11 mouse cellular contexts compared by ENCODE assay signal in the genomic region with DNA sequence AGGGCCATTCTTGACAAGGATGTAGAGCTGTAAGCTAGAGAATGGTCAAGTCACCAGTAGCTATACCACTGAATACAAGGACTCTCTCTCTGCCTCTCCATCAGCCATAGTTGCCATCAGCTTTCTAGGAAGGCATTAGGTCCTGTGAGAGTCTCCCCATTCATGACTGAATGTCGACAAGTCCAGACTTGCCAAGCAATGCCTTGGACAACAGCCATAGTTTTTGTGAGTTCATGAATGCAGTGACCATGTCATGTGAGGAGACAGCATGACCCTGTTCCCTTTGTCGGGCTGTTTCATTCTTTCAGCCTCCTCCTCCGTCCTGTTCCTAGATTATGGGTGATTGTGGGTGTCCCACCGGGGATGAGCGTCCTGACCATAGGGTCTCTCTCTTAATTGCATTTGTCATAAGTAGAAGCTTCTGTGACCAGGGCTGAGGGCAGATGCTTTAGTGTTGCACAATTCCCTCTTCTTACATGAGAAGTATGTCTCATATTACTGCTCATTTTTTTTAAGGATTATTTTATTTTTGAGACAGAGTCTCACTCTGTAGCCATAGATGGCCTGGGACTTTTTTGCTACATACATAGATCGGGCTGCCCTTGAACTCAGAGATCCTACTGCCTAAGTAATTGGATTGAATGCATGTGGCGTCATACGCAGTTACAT. TPM values are rescaled to one million over a fixed set of nuclear protein-coding genes. Genes with fewer than 3 reads are reported as not detected.
DNase-seq lines count a peak whose midpoint lies in the region; ATAC-seq and TF ChIP-seq lines count a peak whose summit lies in the region.
"Had no signal": no experiment of that assay in that cellular context is flagged by ENCODE, and none has a peak within 500 bp of the region (broad histone marks: within the 10 kb centered on the region; RNA-seq: fewer than 3 reads in every experiment).

No protein-coding gene starts in this region.

- H3K4me3 ChIP-seq in hindbrain, embryonic 11.5 days (ENCODE audit: low read depth, low read length) = no peak overlapping the region
- H3K4me3 ChIP-seq in hindbrain, embryonic 10.5 days = no peak overlapping the region
- H3K4me3 ChIP-seq in myocyte = no peak overlapping the region
- H3K4me3 ChIP-seq in embryonic facial prominence, embryonic 10.5 days = no peak overlapping the region

- no peak for TF ChIP-seq POLR2A in myocyte (IDR thresholded peaks at IDR 0.05; ENCODE audit: insufficient read length, low read depth)

- no peaks in the 10 kb centered on the region for H3K27me3 ChIP-seq in hindbrain, embryonic 11.5 days (ENCODE audit: control insufficient read depth, insufficient read depth, low read length)
- H3K27me3 ChIP-seq in hindbrain, embryonic 10.5 days (ENCODE audit: insufficient read depth, poor library complexity, severe bottlenecking) = no peaks in the 10 kb centered on the region
- H3K27me3 ChIP-seq in myocyte (ENCODE audit: control insufficient read depth, insufficient read depth, insufficient read length) = no peaks in the 10 kb centered on the region
- no peaks in the 10 kb centered on the region for H3K27me3 ChIP-seq in embryonic facial prominence, embryonic 10.5 days (replicated peaks; ENCODE audit: low read depth, poor library complexity, severe bottlenecking)

- no peaks in the 10 kb centered on the region for H3K36me3 ChIP-seq in hindbrain, embryonic 11.5 days (ENCODE audit: control insufficient read depth, insufficient read depth, low read length)
- no peaks in the 10 kb centered on the region for H3K36me3 ChIP-seq in hindbrain, embryonic 10.5 days
- no peaks in the 10 kb centered on the region for H3K36me3 ChIP-seq in myocyte (ENCODE audit: control insufficient read depth, insufficient read depth)
- H3K36me3 ChIP-seq in embryonic facial prominence, embryonic 10.5 days (replicated peaks) = no peaks in the 10 kb centered on the region

- DNase-seq in hindbrain, embryonic 11.5 days (ENCODE audit: low spot score) = no peak
- DNase-seq in hindbrain, embryonic 10.5 days (ENCODE audit: low spot score) = no peak
- peak; percentile 39 for DNase-seq in retina, postnatal 1 day
- DNase-seq in retina, embryonic 14.5 days (ENCODE audit: low spot score) = no peak
- DNase-seq in heart, adult 9 months (ENCODE audit: low spot score in 2 of 2) = peak; percentile 24 to 43
- no peak for DNase-seq in embryonic facial prominence, embryonic 10.5 days (ENCODE audit: low spot score)
- DNase-seq in embryo, embryonic 9.5 days (ENCODE audit: extremely low spot score) = no peak
- DNase-seq: kidney, postnatal 10 days had no signal

- no peak overlapping the region for H3ac ChIP-seq in myocyte (ENCODE audit: control insufficient read depth, insufficient read length)

- no peak overlapping the region for H3K4me2 ChIP-seq in hindbrain, embryonic 11.5 days (replicated peaks; ENCODE audit: low read depth, low read length)
- no peak overlapping the region for H3K4me2 ChIP-seq in myocyte (ENCODE audit: low read depth)

- no peaks in the 10 kb centered on the region for H3K4me1 ChIP-seq in hindbrain, embryonic 11.5 days (replicated peaks; ENCODE audit: control insufficient read depth, insufficient read depth, low read length)
- peaks cover 3% of the 10 kb centered on the region; the same call in 1 of the 2 replicates for H3K4me1 ChIP-seq in hindbrain, embryonic 10.5 days (replicated peaks)
- peaks cover 16% of the 10 kb centered on the region for H3K4me1 ChIP-seq in embryonic facial prominence, embryonic 10.5 days

- H3K79me2 ChIP-seq in myocyte (ENCODE audit: control insufficient read depth, insufficient read depth) = no peaks in the 10 kb centered on the region

- no peak overlapping the region for H3K9ac ChIP-seq in hindbrain, embryonic 11.5 days (ENCODE audit: low read depth, low read length)
- H3K9ac ChIP-seq: liver, embryonic 14.5 days had no signal

- peak; percentile 27; the same call in 1 of the 2 replicates for ATAC-seq in hindbrain, embryonic 11.5 days (ENCODE audit: low FRiP score)

- 95% methylated on average over 8 of the region's 8 CpGs for WGBS in hindbrain, embryonic 11.5 days
- 92% methylated on average over 8 of the region's 8 CpGs for WGBS in hindbrain, embryonic 10.5 days
- 91% methylated on average over 8 of the region's 8 CpGs for WGBS in embryonic facial prominence, embryonic 10.5 days

- H3K9me3 ChIP-seq in hindbrain, embryonic 11.5 days (ENCODE audit: control insufficient read depth, low read length) = no peaks in the 10 kb centered on the region
- H3K9me3 ChIP-seq in hindbrain, embryonic 10.5 days = no peaks in the 10 kb centered on the region
- H3K9me3 ChIP-seq in embryonic facial prominence, embryonic 10.5 days = no peaks in the 10 kb centered on the region
- H3K9me3 ChIP-seq: G1E had no signal

- H3K27ac ChIP-seq in hindbrain, embryonic 11.5 days (ENCODE audit: low read depth, low read length) = no peak overlapping the region
- H3K27ac ChIP-seq in hindbrain, embryonic 10.5 days = no peak overlapping the region
- no peak overlapping the region for H3K27ac ChIP-seq in embryonic facial prominence, embryonic 10.5 days (replicated peaks)
- H3K27ac ChIP-seq: liver, embryonic 14.5 days had no signal

TF ChIP-seq in myocyte, 11 proteins besides CTCF, POLR2A, EP300 and RAD21:
- TF ChIP-seq CEBPB (IDR thresholded peaks at IDR 0.05; ENCODE audit: insufficient read depth, poor library complexity, severe bottlenecking) = peak; percentile 73
- TF ChIP-seq USF1 (IDR thresholded peaks at IDR 0.05; ENCODE audit: low read depth) = no peak

RNA-seq across cellular contexts. Expression of a gene that starts 37.8 kb away (rescaled TPM):
- 7.2 and 8.4 TPM in 2 replicates for polyA plus RNA-seq in hindbrain, embryonic 11.5 days (2014; fragmentation: Nextera tagmentation; extraction: Ambion mirVana)
- polyA plus RNA-seq in hindbrain, embryonic 10.5 days (2016; fragmentation: Nextera tagmentation; extraction: Ambion mirVana) = 6.8 and 7.6 TPM in 2 replicates
- 20.1 TPM for polyA plus RNA-seq in myocyte (2012; fragmentation: generic; extraction: Trizol)
- polyA plus RNA-seq in embryonic facial prominence, embryonic 10.5 days (2016; fragmentation: Nextera tagmentation; extraction: Ambion mirVana) = 7.1 and 7.4 TPM in 2 replicates

Comparison
In these comparisons a context has a peak if more than half of its experiments do, and no peak if none do; other contexts are left out.
1. DNase-seq: peak in retina, postnatal 1 day (single experiment) and heart, adult 9 months (2 of 2); none in hindbrain, embryonic 11.5 days (single experiment), hindbrain, embryonic 10.5 days (single experiment), retina, embryonic 14.5 days (single experiment), embryonic facial prominence, embryonic 10.5 days (single experiment) and embryo, embryonic 9.5 days (single experiment).